Mouse (Mus musculus): Measurements from ENCODE around the gene Sergef. TPM values are rescaled to one million over a fixed set of nuclear protein-coding genes. Genes with fewer than 3 reads are reported as not detected.

Gene Sergef
- total RNA-seq, 2 experiments from 2014 or later, result 3.0 to 3.1 TPM

GRCm38 (mm10) chr7:46396928-46397731 lies 242.5 kb downstream of the Sergef start:
- intact Hi-C loops (cut with DNase I), result loop anchor here (2.0 kb wide), 1 partner anchor 26 kb away; no protein-coding TSS in a partner anchor
- DNase-seq, result no peak

GRCm38 (mm10) chr7:46396231-46396927 lies 243.2 kb downstream of the Sergef start, which contains the start of gene Kcnc1:
TSS of gene Kcnc1 (plus strand) at chr7:46396497.
- intact Hi-C loops (cut with DNase I), result loop anchor here (2.0 kb wide), 1 partner anchor 26 kb away; no protein-coding TSS in a partner anchor
- peak; percentile 50 to 66 for DNase-seq

- DNase-seq, result no peak
- intact Hi-C loops (cut with DNase I), result no loop called here
Measured at GRCm38 (mm10) chr7:46395571-46395970, 244.0 kb downstream of the Sergef start.

GRCm38 (mm10) chr7:46394933-46395332 lies 244.7 kb downstream of the Sergef start:
- intact Hi-C loops (cut with DNase I), result loop anchor here (5.0 kb wide), 2 partner anchors 42 to 142 kb away; no protein-coding TSS in a partner anchor
- no peak for DNase-seq

- intact Hi-C loops (cut with DNase I), result loop anchor here (1.0 to 5.0 kb wide), 4 partner anchors 43 to 213 kb away; no protein-coding TSS in a partner anchor
- DNase-seq, result no peak
Measured at GRCm38 (mm10) chr7:46393718-46394511, 245.7 kb downstream of the Sergef start.

Other genes with a start within 250 kb of the Sergef start
- 10 to 100 TPM; 51.6 to 54.2 TPM for gene Kcnc1, start 243.3 kb downstream of the Sergef start, total RNA-seq (2021)
- under 1 TPM; 0.69 to 0.79 TPM for gene Tph1, start 32.7 kb upstream of the Sergef start, total RNA-seq (2021)
- gene Saal1, start 70.9 kb upstream of the Sergef start, total RNA-seq (2021), result 1 to 10 TPM; 2.6 to 2.7 TPM
- gene Saa3, start 75.9 kb upstream of the Sergef start, total RNA-seq (2021), result not detected
- not detected for gene Saa4, start 92.8 kb upstream of the Sergef start, total RNA-seq (2021)
- gene Saa1, start 103.2 kb upstream of the Sergef start, total RNA-seq (2021), result not detected
- not detected for gene Saa2, start 112.0 kb upstream of the Sergef start, total RNA-seq (2021)
- 10 to 100 TPM in 1 of 2 experiments, 1 to 10 TPM in 1; 8.7 to 12.2 TPM for gene Hps5, start 156.3 kb upstream of the Sergef start, total RNA-seq (2021)
- 10 to 100 TPM; 14.0 to 14.8 TPM for gene Gtf2h1, start 156.3 kb upstream of the Sergef start, total RNA-seq (2021)
- 1,000 to 10,000 TPM; 2,924 to 3,276 TPM for gene Ldha, start 201.7 kb upstream of the Sergef start, total RNA-seq (2021)
- gene Ldhc, start 221.4 kb upstream of the Sergef start, total RNA-seq (2021), result not detected

All from gastrocnemius, postnatal 36 days (tissue).